Mouse (Mus musculus) CH12.LX (cell line): ENCODE measurements at regions not wholly inside any gene's neighbourhood (a gene's known extent, or its start where the extent isn't known, plus 50 kb on each side); places are given as distances from the start of the nearest gene placed in this dataset.

Source experiments
- CHD2 ChIP-seq: IDR thresholded peaks from 2 replicates; pipeline ENCODE4 v1.6.1; 2011; ENCODE audit warnings: low read length, improper control_type of control experiment
- CTCF ChIP-seq, 2 experiments: IDR thresholded peaks in 1 of 2; conservative IDR thresholded peaks in 1 of 2; 2 replicates each; pipeline ENCODE4 v1.5.1; 2011 to 2012; ENCODE audit warnings: low read depth in 2 of 2, low read length in 2 of 2, improper control_type of control experiment in 1 of 2, inconsistent platforms in 1 of 2, mild to moderate bottlenecking in 1 of 2, moderate library complexity in 1 of 2
- E2F4 ChIP-seq: IDR thresholded peaks from 2 replicates; pipeline ENCODE4 v1.6.1; 2011; ENCODE audit warnings: low read depth, low read length, improper control_type of control experiment; ENCODE audit not compliant: insufficient replicate concordance
- KAT2A ChIP-seq: IDR thresholded peaks from 2 replicates; pipeline ENCODE4 v1.6.1; 2012; ENCODE audit warnings: low read length, improper control_type of control experiment, inconsistent platforms; ENCODE audit not compliant: insufficient replicate concordance
- MAFK ChIP-seq: IDR thresholded peaks from 2 replicates; pipeline ENCODE4 v1.6.1; 2011; ENCODE audit warnings: low read length, improper control_type of control experiment; ENCODE audit not compliant: insufficient replicate concordance
- MAX ChIP-seq: IDR thresholded peaks from 2 replicates; pipeline ENCODE4 v1.6.1; 2011; ENCODE audit warnings: low read length, improper control_type of control experiment
- MAZ ChIP-seq: IDR thresholded peaks from 2 replicates; pipeline ENCODE4 v1.6.1; 2012; ENCODE audit warnings: low read depth, mild to moderate bottlenecking, inconsistent platforms, low read length, improper control_type of control experiment, moderate library complexity
- NELFE ChIP-seq: IDR thresholded peaks from 2 replicates; pipeline ENCODE4 v1.6.1; 2011; ENCODE audit warnings: low read depth, low read length, improper control_type of control experiment
- POLR2A ChIP-seq: IDR thresholded peaks from 2 replicates; pipeline ENCODE4 v1.6.1; 2011; ENCODE audit warnings: low read depth, mild to moderate bottlenecking, improper control_type of control experiment, low read length
- RCOR1 ChIP-seq: conservative IDR thresholded peaks from 2 replicates; pipeline ENCODE4 v1.6.1; 2012; ENCODE audit warnings: low read depth, mild to moderate bottlenecking, inconsistent platforms, low read length, improper control_type of control experiment
- SMC3 ChIP-seq: IDR thresholded peaks from 2 replicates; pipeline ENCODE4 v1.6.1; 2011; ENCODE audit warnings: low read depth, low read length, improper control_type of control experiment

- TF ChIP-seq MAX (no peak), E2F4 (no peak), SMC3 (no peak), POLR2A (no peak), MAFK (no peak), CTCF (conservative IDR thresholded peaks at IDR 0.05 in 1 of 2, IDR thresholded peaks at IDR 0.05 in 1 of 2; ENCODE audit: low read depth in 2 of 2, low read length in 2 of 2) (no peak), CHD2 (no peak), MAZ (no peak), NELFE (no peak), KAT2A (no peak), RCOR1 (no peak)
Observed at GRCm38 (mm10) chr12:96427589-96427988, 735.6 kb downstream of the Flrt2 start.
